Mouse (Mus musculus) cerebellum, adult 2 months (tissue): Measurements from ENCODE around the gene Afg1l. TPM values are rescaled to one million over a fixed set of nuclear protein-coding genes. Genes with fewer than 3 reads are reported as not detected.

ENCODE experiments used
- DNase-seq, 2 experiments: peaks; one replicate each; pipeline ENCODE4 v3.0.0; 2021
- H3K27ac ChIP-seq: fragments of 200-500 bp; 2 replicates; pipeline ENCODE4 v1.5.1; 2012; ENCODE audit warnings: low read length, control low read depth, inconsistent platforms; ENCODE audit not compliant: insufficient read depth
- H3K27me3 ChIP-seq: fragments of 200-500 bp; 2 replicates; pipeline ENCODE4 v1.6.1; 2012; ENCODE audit warnings: inconsistent platforms, mild to moderate bottlenecking, low read length, moderate library complexity; ENCODE audit not compliant: control insufficient read depth, insufficient read depth
- H3K4me1 ChIP-seq: fragments of 200-500 bp; 2 replicates; pipeline ENCODE4 v1.6.1; 2011; ENCODE audit warnings: low read length; ENCODE audit not compliant: control insufficient read depth, insufficient read depth
- H3K4me3 ChIP-seq: fragments of 200-500 bp; replicated peaks from 2 replicates; pipeline ENCODE3; 2011; ENCODE audit warnings: mild to moderate bottlenecking, low read depth, low read length, control low read depth; ENCODE audit not compliant: insufficient read depth
- CTCF ChIP-seq: fragments of 200-500 bp; IDR thresholded peaks from 2 replicates; pipeline ENCODE4 v1.5.1; 2011; ENCODE audit warnings: low read depth, mild to moderate bottlenecking, control low read depth, low read length, moderate library complexity, borderline replicate concordance; ENCODE audit not compliant: insufficient read depth
- POLR2A ChIP-seq: fragments of 200-500 bp; IDR thresholded peaks from 2 replicates; pipeline ENCODE4 v1.6.1; 2011; ENCODE audit warnings: low read length, control low read depth, borderline replicate concordance; ENCODE audit not compliant: insufficient read depth
- WGBS: fragments of 180-500 bp; shearing (Covaris S2); methylation state at CpG from one replicate; pipeline ENCODE4 v1.1.7; 2018; 5-methylcytosine and 5-hydroxymethylcytosine counted together
- polyA plus RNA-seq: library from polyadenylated mRNA; depleted of rRNA; stranded (reverse); fragments of >200 nt; gene quantifications from 2 replicates; pipeline ENCODE4 v1.2.3, GENCODE M21; 2012

Afg1l gene
- polyA plus RNA-seq, 1 experiment = 14.9 TPM

GRCm38 (mm10) chr10:42276507-42277345 lies 201.6 kb downstream of the Afg1l start, which contains the start of gene Foxo3:
Gene Foxo3 (minus strand): TSS chr10:42276755.
- under 1% methylated on average over 84 of the region's 88 CpGs for WGBS
- H3K27me3 ChIP-seq = no peaks in the 10 kb centered on the region
- TF ChIP-seq POLR2A = peak; percentile 94
- no peak for TF ChIP-seq CTCF
- DNase-seq = peak; percentile 92 to 93
- peak within 1 kb of the TSS; percentile 98 for H3K27ac ChIP-seq
- H3K4me1 ChIP-seq = peaks cover 1% of the 10 kb centered on the region; the same call in 1 of the 2 replicates
- peak within 1 kb of the TSS; percentile 99 for H3K4me3 ChIP-seq

DNA sequence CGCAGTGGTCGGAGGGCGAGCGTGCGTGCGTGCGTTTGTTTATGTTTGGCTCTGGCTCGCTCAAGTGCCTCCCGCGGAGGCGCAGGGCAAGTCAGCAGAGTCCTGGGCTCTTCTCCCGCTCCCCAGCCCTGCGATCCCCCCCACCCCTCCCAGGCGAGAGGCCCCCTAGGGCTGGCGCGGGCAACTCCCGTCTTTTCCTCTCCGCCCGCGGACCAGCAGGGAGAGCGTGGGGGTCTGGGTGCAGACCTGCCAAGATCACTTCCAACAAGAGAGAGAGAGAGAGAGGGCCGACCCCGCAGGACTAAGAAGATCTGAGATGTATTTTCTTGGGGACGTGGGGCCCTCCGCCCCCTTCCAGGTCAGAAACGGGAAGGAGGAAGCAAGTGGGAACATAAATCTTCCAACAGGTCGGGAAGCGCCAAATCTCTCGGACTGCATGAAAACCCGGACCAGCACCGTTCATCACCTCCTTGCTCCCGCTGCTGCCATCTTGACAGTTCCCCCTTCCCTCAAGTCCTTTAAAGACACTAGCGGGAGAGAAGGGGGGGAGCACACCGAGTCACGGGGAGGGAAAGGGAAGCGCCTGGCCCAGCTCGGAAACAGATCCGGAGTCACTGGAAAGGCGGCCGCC lies 202.4 kb downstream of the Afg1l start:
- peak overlapping the region; percentile 99 for H3K4me3 ChIP-seq

DNA sequence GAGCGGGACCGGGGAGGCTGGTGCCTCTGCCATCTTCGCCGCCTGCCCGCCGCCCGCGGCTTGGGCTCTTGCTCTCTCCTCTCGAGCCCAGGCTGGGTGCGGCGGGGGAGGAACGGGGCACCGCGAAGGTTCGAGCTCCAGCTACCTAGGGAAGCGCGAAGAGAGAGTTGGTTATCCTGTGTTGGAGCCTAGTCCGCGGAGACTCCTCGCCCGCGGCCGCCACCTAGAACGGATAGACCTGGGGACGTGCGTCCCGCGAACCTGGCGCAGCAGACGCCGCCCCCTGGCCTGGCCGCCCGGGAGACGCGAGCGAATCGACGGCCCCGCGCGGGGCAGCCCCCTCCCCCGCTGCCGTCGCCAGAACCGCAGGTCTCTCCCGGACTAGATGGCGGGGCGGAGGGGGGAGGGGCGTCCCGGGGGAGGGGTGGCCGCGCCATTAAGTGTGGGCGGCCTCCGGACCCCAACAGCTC lies 202.9 kb downstream of the Afg1l start:
- Histone ChIP-seq H3K27me3 (no peaks in the 10 kb centered on the region), H3K27ac (peak overlapping the region; percentile 98), H3K4me1 (peaks cover 8% of the 10 kb centered on the region; the same call in 1 of the 2 replicates), H3K4me3 (peak overlapping the region; percentile 99)
- TF ChIP-seq CTCF (no peak), POLR2A (0 out of 2 replicates have a peak, but pooled peaks have one; percentile 13)
- WGBS = under 1% methylated on average over 54 of the region's 54 CpGs
- peak; percentile 68 to 75 for DNase-seq

More for the DNA sequence above, 202.4 kb downstream of the Afg1l start:
- DNase-seq = peak in 1 of 2 experiments; percentile 59
- 0% methylated on average over 37 of the region's 40 CpGs for WGBS
- TF ChIP-seq CTCF = no peak
- TF ChIP-seq POLR2A = no peak
- Histone ChIP-seq H3K27ac (peak overlapping the region; percentile 98), H3K4me1 (peaks cover 8% of the 10 kb centered on the region; the same call in 1 of the 2 replicates), H3K27me3 (no peaks in the 10 kb centered on the region)

GRCm38 (mm10) chr10:42274712-42275400 lies 203.5 kb downstream of the Afg1l start:
- peak overlapping the region; percentile 95 for H3K27ac ChIP-seq
- H3K4me1 ChIP-seq = peaks cover 10% of the 10 kb centered on the region; the same call in 1 of the 2 replicates
- no peaks in the 10 kb centered on the region for H3K27me3 ChIP-seq
- 1% methylated on average over 65 of the region's 65 CpGs for WGBS
- peak in 1 of 2 experiments; percentile 54 for DNase-seq
- H3K4me3 ChIP-seq = peak overlapping the region; percentile 99
- TF ChIP-seq CTCF = no peak
- TF ChIP-seq POLR2A = 0 out of 2 replicates have a peak, but pooled peaks have one; percentile 4

DNA sequence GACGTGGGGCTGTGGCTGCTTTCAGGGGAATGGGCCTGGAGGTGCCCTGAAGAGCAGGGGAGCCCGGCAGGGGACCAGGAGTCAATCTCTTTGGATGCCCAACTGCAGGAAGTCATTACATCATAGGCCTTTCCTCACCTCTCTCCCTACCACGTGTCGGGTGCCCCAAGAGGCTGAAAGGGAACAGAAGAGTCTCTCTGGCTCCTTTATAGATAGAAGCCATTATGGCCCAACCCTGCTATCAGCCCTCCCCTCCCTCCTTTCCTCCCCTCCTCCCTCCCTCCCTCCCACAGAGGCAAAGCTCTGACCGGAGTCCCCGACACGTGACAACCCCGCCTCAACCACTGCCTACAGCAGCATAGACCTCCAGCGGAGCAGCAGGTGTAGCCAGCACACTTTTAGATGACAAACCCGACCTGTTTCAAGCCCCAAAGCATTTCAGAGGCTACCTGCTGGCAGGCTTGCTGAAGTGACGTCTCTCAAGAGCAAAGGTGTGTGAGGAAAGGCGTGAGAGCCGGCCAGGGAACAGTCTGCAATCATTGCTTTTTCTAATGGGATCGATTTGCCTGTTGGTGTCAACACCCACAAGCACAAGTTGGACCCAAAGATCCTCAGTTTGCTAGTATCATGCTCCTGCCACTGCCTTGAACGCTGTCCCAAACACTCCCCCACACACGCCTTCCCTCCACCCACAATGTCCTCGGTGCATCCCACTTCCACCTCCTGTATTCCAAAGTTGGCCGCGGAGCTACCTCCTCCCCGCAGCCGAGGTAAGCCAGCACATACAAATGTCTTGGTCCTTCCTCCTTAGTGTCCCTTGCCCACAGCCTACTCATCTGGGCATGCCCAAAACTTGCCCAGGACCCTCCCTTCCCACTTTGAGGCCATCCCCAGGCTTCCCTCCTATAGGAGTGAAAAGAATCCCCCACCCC lies 204.3 kb downstream of the Afg1l start:
- no peaks in the 10 kb centered on the region for H3K27me3 ChIP-seq
- peak; percentile 6; the same call in 1 of the 2 replicates for TF ChIP-seq POLR2A
- no peak for TF ChIP-seq CTCF
- H3K4me1 ChIP-seq = peaks cover 18% of the 10 kb centered on the region
- peak overlapping the region; percentile 95 for H3K27ac ChIP-seq
- DNase-seq = peak; percentile 69 to 72
- WGBS = 6% methylated on average over 21 of the region's 21 CpGs
- H3K4me3 ChIP-seq = peak overlapping the region; percentile 99

GRCm38 (mm10) chr10:42273403-42273759 lies 205.0 kb downstream of the Afg1l start:
- TF ChIP-seq POLR2A = no peak
- no peak for TF ChIP-seq CTCF
- H3K4me1 ChIP-seq = peaks cover 24% of the 10 kb centered on the region
- H3K27ac ChIP-seq = peak overlapping the region; percentile 29; the same call in 1 of the 2 replicates
- no peaks in the 10 kb centered on the region for H3K27me3 ChIP-seq
- WGBS = 18% methylated on average over 6 of the region's 6 CpGs
- DNase-seq = no peak
- H3K4me3 ChIP-seq = peak overlapping the region; percentile 99
